Mouse (Mus musculus) cerebellum, adult 9-11 months (tissue): ENCODE measurements around the gene Srebf2.
A peak's percentile ranks its signal among the peaks of the same experiment; 100 is the strongest.
"Not testable (repeated sequence)": the region's sequence is repeated elsewhere in the genome, so short reads cannot be mapped to it uniquely, and the experiment has no call there.

Experiments used
- DNase-seq: peaks from one replicate; pipeline ENCODE4 v3.0.0; 2022

The Srebf2 gene

GRCm38 (mm10) chr15:82146770-82147610 lies at the start of gene Srebf2:
Srebf2 (plus strand) TSS chr15:82147181.
- DNase-seq, result peak; percentile 99

GRCm38 (mm10) chr15:82106953-82107555 lies 39.9 kb upstream of the Srebf2 start:
- peak; percentile 64 for DNase-seq

- no peak for DNase-seq
These were observed 26.4 kb upstream of the Srebf2 start for GRCm38 (mm10) chr15:82120544-82120943.

GRCm38 (mm10) chr15:82126690-82127089 lies 20.3 kb upstream of the Srebf2 start:
- DNase-seq, result not testable (repeated sequence)

GRCm38 (mm10) chr15:82127426-82128374 lies 19.3 kb upstream of the Srebf2 start, which contains the start of gene Ccdc134:
Ccdc134 (plus strand) TSS chr15:82127922.
- DNase-seq, result peak; percentile 94

GRCm38 (mm10) chr15:82128398-82128797 lies 18.6 kb upstream of the Srebf2 start:
- no peak for DNase-seq

- DNase-seq, result no peak
These were observed 16.4 kb upstream of the Srebf2 start for GRCm38 (mm10) chr15:82130599-82130998.

GRCm38 (mm10) chr15:82135372-82135771 lies 11.6 kb upstream of the Srebf2 start:
- DNase-seq, result no peak

- DNase-seq, result peak; percentile 69
These were observed 8.4 kb upstream of the Srebf2 start for GRCm38 (mm10) chr15:82138565-82138964.

GRCm38 (mm10) chr15:82139196-82139595 lies 7.8 kb upstream of the Srebf2 start:
- no peak for DNase-seq

- DNase-seq, result no peak
These were observed 6.6 kb upstream of the Srebf2 start for GRCm38 (mm10) chr15:82140355-82140754.

GRCm38 (mm10) chr15:82144157-82144556 lies 2.8 kb upstream of the Srebf2 start:
- DNase-seq, result no peak

GRCm38 (mm10) chr15:82145408-82145807 lies 1.6 kb upstream of the Srebf2 start:
- DNase-seq, result peak; percentile 61

GRCm38 (mm10) chr15:82145851-82146769 lies 871 bp upstream of the Srebf2 start:
- no peak for DNase-seq

GRCm38 (mm10) chr15:82147611-82148111 lies 680 bp downstream of the Srebf2 start:
- peak; percentile 75 for DNase-seq

- no peak for DNase-seq
These were observed 1.5 kb downstream of the Srebf2 start for GRCm38 (mm10) chr15:82148510-82148911.

- no peak for DNase-seq
These were observed 3.1 kb downstream of the Srebf2 start for GRCm38 (mm10) chr15:82150042-82150441.

- no peak for DNase-seq
These were observed 4.2 kb downstream of the Srebf2 start for GRCm38 (mm10) chr15:82151176-82151575.

GRCm38 (mm10) chr15:82152022-82152421 lies 5.0 kb downstream of the Srebf2 start:
- DNase-seq, result no peak

- DNase-seq, result no peak
These were observed 5.5 kb downstream of the Srebf2 start for GRCm38 (mm10) chr15:82152435-82152834.

GRCm38 (mm10) chr15:82156298-82156697 lies 9.3 kb downstream of the Srebf2 start:
- DNase-seq, result no peak

GRCm38 (mm10) chr15:82156902-82157301 lies 9.9 kb downstream of the Srebf2 start:
- DNase-seq, result no peak
